Mouse (Mus musculus): Measurements from ENCODE around the gene Theg. TPM values are rescaled to one million over a fixed set of nuclear protein-coding genes. Genes with fewer than 3 reads are reported as not detected.

The Theg gene
- polyA plus RNA-seq, 1 experiment from 2014 or later, result not detected

GRCm38 (mm10) chr10:79541522-79541921 is 45.6 kb downstream of the Theg start:
- ATAC-seq (replicated peaks; ENCODE audit: low FRiP score, low TSS enrichment, low read depth) (no peak), DNase-seq (ENCODE audit: low spot score) (no peak)
- no peaks in the 10 kb centered on the region for H3K27me3 ChIP-seq (replicated peaks; ENCODE audit: control insufficient read depth, insufficient read depth, low read length)
- H3K9ac ChIP-seq (ENCODE audit: low read length), result no peak overlapping the region
- H3K4me1 ChIP-seq (replicated peaks; ENCODE audit: control insufficient read depth, insufficient read depth, low read length), result no peaks in the 10 kb centered on the region
- no peak overlapping the region for H3K4me3 ChIP-seq (ENCODE audit: low read depth, low read length)
- H3K36me3 ChIP-seq (ENCODE audit: control insufficient read depth, insufficient read depth, low read length), result peaks cover 88% of the 10 kb centered on the region
- no peak overlapping the region for H3K27ac ChIP-seq (ENCODE audit: low read depth)
- 91% methylated on average over 15 of the region's 15 CpGs for WGBS
- no peaks in the 10 kb centered on the region for H3K9me3 ChIP-seq (ENCODE audit: control insufficient read depth, low read length)
- H3K4me2 ChIP-seq (ENCODE audit: low read length), result no peak overlapping the region

GRCm38 (mm10) chr10:79540746-79541145 is 46.4 kb downstream of the Theg start:
- no peaks in the 10 kb centered on the region for H3K4me1 ChIP-seq (replicated peaks; ENCODE audit: control insufficient read depth, insufficient read depth, low read length)
- peak; percentile 41 for DNase-seq (ENCODE audit: low spot score)
- 95% methylated on average over 11 of the region's 11 CpGs for WGBS
- H3K27ac ChIP-seq (ENCODE audit: low read depth), result no peak overlapping the region
- no peak overlapping the region for H3K4me3 ChIP-seq (ENCODE audit: low read depth, low read length)
- no peak overlapping the region for H3K4me2 ChIP-seq (ENCODE audit: low read length)
- H3K9me3 ChIP-seq (ENCODE audit: control insufficient read depth, low read length), result no peaks in the 10 kb centered on the region
- no peak for ATAC-seq (replicated peaks; ENCODE audit: low FRiP score, low TSS enrichment, low read depth)
- no peaks in the 10 kb centered on the region for H3K27me3 ChIP-seq (replicated peaks; ENCODE audit: control insufficient read depth, insufficient read depth, low read length)
- H3K9ac ChIP-seq (ENCODE audit: low read length), result no peak overlapping the region
- peaks cover 80% of the 10 kb centered on the region for H3K36me3 ChIP-seq (ENCODE audit: control insufficient read depth, insufficient read depth, low read length)

- ATAC-seq (replicated peaks; ENCODE audit: low FRiP score, low TSS enrichment, low read depth) (no peak), DNase-seq (ENCODE audit: low spot score) (peak; percentile 41)
- Histone ChIP-seq H3K4me2 (ENCODE audit: low read length) (no peak overlapping the region), H3K4me3 (ENCODE audit: low read depth, low read length) (no peak overlapping the region), H3K36me3 (ENCODE audit: control insufficient read depth, insufficient read depth, low read length) (peaks cover 73% of the 10 kb centered on the region), H3K9ac (ENCODE audit: low read length) (no peak overlapping the region), H3K27ac (ENCODE audit: low read depth) (no peak overlapping the region), H3K4me1 (replicated peaks; ENCODE audit: control insufficient read depth, insufficient read depth, low read length) (no peaks in the 10 kb centered on the region), H3K9me3 (ENCODE audit: control insufficient read depth, low read length) (no peaks in the 10 kb centered on the region), H3K27me3 (replicated peaks; ENCODE audit: control insufficient read depth, insufficient read depth, low read length) (no peaks in the 10 kb centered on the region)
- WGBS, result 92% methylated on average over 16 of the region's 16 CpGs
These were observed 47.2 kb downstream of the Theg start for GRCm38 (mm10) chr10:79539701-79540495.

GRCm38 (mm10) chr10:79538873-79539272 is 48.3 kb downstream of the Theg start:
- H3K9ac ChIP-seq (ENCODE audit: low read length), result no peak overlapping the region

GRCm38 (mm10) chr10:79538323-79538722 is 48.8 kb downstream of the Theg start:
- Histone ChIP-seq H3K4me3 (ENCODE audit: low read depth, low read length) (no peak overlapping the region), H3K4me2 (ENCODE audit: low read length) (no peak overlapping the region), H3K27ac (ENCODE audit: low read depth) (no peak overlapping the region), H3K9ac (ENCODE audit: low read length) (no peak overlapping the region), H3K4me1 (replicated peaks; ENCODE audit: control insufficient read depth, insufficient read depth, low read length) (peaks cover 4% of the 10 kb centered on the region; the same call in 1 of the 2 replicates), H3K36me3 (ENCODE audit: control insufficient read depth, insufficient read depth, low read length) (peaks cover 57% of the 10 kb centered on the region), H3K9me3 (ENCODE audit: control insufficient read depth, low read length) (no peaks in the 10 kb centered on the region), H3K27me3 (replicated peaks; ENCODE audit: control insufficient read depth, insufficient read depth, low read length) (no peaks in the 10 kb centered on the region)
- DNase-seq (ENCODE audit: low spot score) (peak; percentile 43), ATAC-seq (replicated peaks; ENCODE audit: low FRiP score, low TSS enrichment, low read depth) (no peak)
- WGBS, result 95% methylated on average over 3 of the region's 3 CpGs

More at GRCm38 (mm10) chr10:79538873-79539272, 48.3 kb downstream of the Theg start:
- DNase-seq (ENCODE audit: low spot score) (peak; percentile 34), ATAC-seq (replicated peaks; ENCODE audit: low FRiP score, low TSS enrichment, low read depth) (no peak)
- Histone ChIP-seq H3K4me1 (replicated peaks; ENCODE audit: control insufficient read depth, insufficient read depth, low read length) (peaks cover 3% of the 10 kb centered on the region; the same call in 1 of the 2 replicates), H3K36me3 (ENCODE audit: control insufficient read depth, insufficient read depth, low read length) (peaks cover 63% of the 10 kb centered on the region), H3K4me3 (ENCODE audit: low read depth, low read length) (no peak overlapping the region), H3K27ac (ENCODE audit: low read depth) (no peak overlapping the region), H3K9me3 (ENCODE audit: control insufficient read depth, low read length) (no peaks in the 10 kb centered on the region), H3K27me3 (replicated peaks; ENCODE audit: control insufficient read depth, insufficient read depth, low read length) (no peaks in the 10 kb centered on the region), H3K4me2 (ENCODE audit: low read length) (no peak overlapping the region)
- 59% methylated on average over 4 of the region's 4 CpGs for WGBS

- H3K27me3 ChIP-seq (replicated peaks; ENCODE audit: control insufficient read depth, insufficient read depth, low read length), result no peaks in the 10 kb centered on the region
- 83% methylated on average over 2 of the region's 2 CpGs for WGBS
- DNase-seq (ENCODE audit: low spot score), result peak; percentile 38
These were observed 49.4 kb downstream of the Theg start for GRCm38 (mm10) chr10:79537781-79538180.

GRCm38 (mm10) chr10:79537271-79537670 is 49.9 kb downstream of the Theg start:
- Histone ChIP-seq H3K27me3 (replicated peaks; ENCODE audit: control insufficient read depth, insufficient read depth, low read length) (no peaks in the 10 kb centered on the region), H3K4me3 (ENCODE audit: low read depth, low read length) (no peak overlapping the region), H3K9me3 (ENCODE audit: control insufficient read depth, low read length) (no peaks in the 10 kb centered on the region), H3K36me3 (ENCODE audit: control insufficient read depth, insufficient read depth, low read length) (peaks cover 47% of the 10 kb centered on the region), H3K4me2 (ENCODE audit: low read length) (no peak overlapping the region), H3K4me1 (replicated peaks; ENCODE audit: control insufficient read depth, insufficient read depth, low read length) (peaks cover 7% of the 10 kb centered on the region; the same call in 1 of the 2 replicates), H3K9ac (ENCODE audit: low read length) (no peak overlapping the region), H3K27ac (ENCODE audit: low read depth) (no peak overlapping the region)
- 89% methylated on average over 7 of the region's 7 CpGs for WGBS
- ATAC-seq (replicated peaks; ENCODE audit: low FRiP score, low TSS enrichment, low read depth), result no peak
- peak; percentile 38 for DNase-seq (ENCODE audit: low spot score)

More at GRCm38 (mm10) chr10:79537781-79538180, 49.4 kb downstream of the Theg start:
- Histone ChIP-seq H3K4me1 (replicated peaks; ENCODE audit: control insufficient read depth, insufficient read depth, low read length) (peaks cover 4% of the 10 kb centered on the region; the same call in 1 of the 2 replicates), H3K9me3 (ENCODE audit: control insufficient read depth, low read length) (no peaks in the 10 kb centered on the region), H3K27ac (ENCODE audit: low read depth) (no peak overlapping the region), H3K4me3 (ENCODE audit: low read depth, low read length) (no peak overlapping the region), H3K36me3 (ENCODE audit: control insufficient read depth, insufficient read depth, low read length) (peaks cover 52% of the 10 kb centered on the region), H3K9ac (ENCODE audit: low read length) (no peak overlapping the region), H3K4me2 (ENCODE audit: low read length) (no peak overlapping the region)
- no peak for ATAC-seq (replicated peaks; ENCODE audit: low FRiP score, low TSS enrichment, low read depth)

GRCm38 (mm10) chr10:79536461-79537080 is 50.6 kb downstream of the Theg start:
- H3K27me3 ChIP-seq (replicated peaks; ENCODE audit: control insufficient read depth, insufficient read depth, low read length), result no peaks in the 10 kb centered on the region
- DNase-seq (ENCODE audit: low spot score) (peak; percentile 49), ATAC-seq (replicated peaks; ENCODE audit: low FRiP score, low TSS enrichment, low read depth) (no peak)
- peaks cover 7% of the 10 kb centered on the region; the same call in 1 of the 2 replicates for H3K4me1 ChIP-seq (replicated peaks; ENCODE audit: control insufficient read depth, insufficient read depth, low read length)
- H3K4me3 ChIP-seq (ENCODE audit: low read depth, low read length), result no peak overlapping the region
- H3K4me2 ChIP-seq (ENCODE audit: low read length), result no peak overlapping the region
- WGBS, result 71% methylated on average over 12 of the region's 12 CpGs
- no peaks in the 10 kb centered on the region for H3K9me3 ChIP-seq (ENCODE audit: control insufficient read depth, low read length)
- no peak overlapping the region for H3K27ac ChIP-seq (ENCODE audit: low read depth)
- H3K9ac ChIP-seq (ENCODE audit: low read length), result no peak overlapping the region
- peaks cover 40% of the 10 kb centered on the region for H3K36me3 ChIP-seq (ENCODE audit: control insufficient read depth, insufficient read depth, low read length)
